Mouse (Mus musculus): ENCODE measurements at regions not wholly inside any gene's neighbourhood (a gene's known extent, or its start where the extent isn't known, plus 50 kb on each side); places are given as distances from the start of the nearest gene placed in this dataset.

DNA sequence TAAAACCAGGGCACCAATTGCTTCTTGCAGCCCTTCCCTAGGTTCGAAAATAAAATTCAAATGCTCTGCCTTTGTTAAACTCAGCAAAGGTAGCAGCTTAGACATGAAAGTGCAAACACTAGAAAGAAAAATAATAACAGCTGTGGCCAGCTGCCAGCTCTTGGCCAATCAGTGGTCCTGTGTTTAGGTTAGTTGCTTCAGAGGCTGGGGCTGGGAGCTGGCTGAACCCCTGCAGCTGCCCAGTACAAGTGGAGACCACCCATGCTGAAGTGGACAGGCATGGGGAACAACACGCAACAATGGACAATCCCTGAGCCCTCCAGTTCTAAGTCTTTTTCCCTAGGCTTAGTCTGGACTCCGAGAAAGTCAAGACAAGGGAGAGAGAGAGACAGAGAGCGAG is 2256.2 kb upstream of the Gm7489 start:
- TF ChIP-seq CTCF (IDR thresholded peaks at IDR 0.05; ENCODE audit: low read depth) (no peak), EP300 (IDR thresholded peaks at IDR 0.05; ENCODE audit: low read depth) (no peak)
